Mouse (Mus musculus): Measurements from ENCODE around the gene Pigm. TPM values are rescaled to one million over a fixed set of nuclear protein-coding genes. Genes with fewer than 3 reads are reported as not detected.

Pigm gene
- polyA plus RNA-seq, 1 experiment from 2014 or later: 4.9 TPM

DNA sequence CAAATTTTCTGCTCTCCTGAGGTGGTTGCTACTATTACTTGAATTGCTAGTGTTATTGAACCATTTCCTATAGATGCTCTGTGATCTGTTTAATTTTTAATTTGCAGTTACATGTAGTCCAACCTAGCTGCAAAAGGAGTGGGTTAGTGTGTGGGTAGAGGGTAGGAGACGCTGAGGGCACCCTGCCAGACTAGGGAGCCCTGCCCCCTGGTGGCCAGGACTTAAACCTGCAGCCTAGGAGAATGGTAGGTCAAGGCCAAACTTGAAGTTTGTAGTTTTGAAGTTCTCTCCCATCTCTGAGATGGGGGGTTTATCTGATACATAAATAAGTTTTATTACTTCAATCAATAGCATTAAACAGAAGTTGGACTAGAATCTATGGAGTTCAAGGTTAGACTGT lies 18.8 kb upstream of the Pigm start:
- peaks cover 49% of the 10 kb centered on the region for H3K4me1 ChIP-seq (replicated peaks)
- H3K4me3 ChIP-seq: no peak overlapping the region
- ATAC-seq (ENCODE audit: low FRiP score): peak; percentile 63; the same call in 1 of the 2 replicates
- H3K27me3 ChIP-seq: 0 out of 2 replicates have a peak, but pooled peaks cover 3% of the 10 kb centered on the region
- WGBS: 3% methylated on average over 1 of the region's 1 CpGs
- H3K4me2 ChIP-seq: no peak overlapping the region
- H3K9ac ChIP-seq: no peak overlapping the region
- no peak overlapping the region for H3K27ac ChIP-seq
- no peaks in the 10 kb centered on the region for H3K9me3 ChIP-seq
- no peaks in the 10 kb centered on the region for H3K36me3 ChIP-seq

DNA sequence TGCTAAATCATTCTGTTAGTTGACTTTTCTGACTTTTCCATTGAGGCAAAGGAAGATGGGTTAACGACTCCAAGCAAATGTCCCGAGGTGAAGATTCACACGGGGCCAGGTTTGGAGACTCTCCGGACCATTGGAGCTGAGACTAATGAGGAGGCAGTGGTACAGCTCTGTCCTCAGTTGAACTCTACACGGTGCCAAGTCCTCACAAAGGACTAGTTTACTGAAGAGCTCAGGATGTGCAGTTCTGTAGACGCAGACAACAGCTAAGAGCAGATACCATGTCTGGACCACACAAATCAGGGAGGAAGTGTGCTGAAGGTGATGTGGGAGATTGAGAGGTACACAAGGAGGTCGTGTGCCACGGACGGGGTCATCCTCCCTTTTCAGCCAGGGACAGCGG lies 18.0 kb upstream of the Pigm start:
- WGBS: 60% methylated on average over 10 of the region's 10 CpGs
- no peaks in the 10 kb centered on the region for H3K36me3 ChIP-seq
- no peaks in the 10 kb centered on the region for H3K9me3 ChIP-seq
- H3K4me2 ChIP-seq: no peak overlapping the region
- H3K4me1 ChIP-seq (replicated peaks): peaks cover 41% of the 10 kb centered on the region
- no peaks in the 10 kb centered on the region for H3K27me3 ChIP-seq
- no peak overlapping the region for H3K4me3 ChIP-seq
- no peak overlapping the region for H3K9ac ChIP-seq
- ATAC-seq (ENCODE audit: low FRiP score): no peak
- H3K27ac ChIP-seq: no peak overlapping the region

DNA sequence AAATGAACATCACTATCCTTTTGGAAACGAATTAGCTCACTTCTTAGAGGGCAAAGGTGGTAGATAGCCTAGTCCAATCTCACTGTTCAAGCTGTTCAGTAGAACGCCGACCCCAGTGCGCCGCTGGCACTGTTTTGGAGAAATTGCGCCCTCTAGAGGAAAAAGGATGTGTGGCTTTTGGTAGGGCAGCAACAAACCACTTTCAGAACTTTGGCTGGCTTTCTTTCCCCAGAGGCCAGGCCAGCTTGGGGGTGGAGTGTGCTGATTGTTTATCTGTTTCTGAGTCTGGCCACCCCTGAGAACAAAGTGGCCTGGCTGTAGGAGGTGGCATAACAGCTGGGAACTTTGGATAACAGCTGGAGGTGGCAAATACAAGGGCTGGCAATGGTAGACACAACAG lies 11.7 kb upstream of the Pigm start:
- 18% methylated on average over 6 of the region's 6 CpGs for WGBS
- Histone ChIP-seq H3K4me1 (replicated peaks) (0 out of 2 replicates have a peak, but pooled peaks cover 7% of the 10 kb centered on the region), H3K36me3 (no peaks in the 10 kb centered on the region; the same call in 1 of the 2 replicates), H3K9ac (no peak overlapping the region), H3K9me3 (no peaks in the 10 kb centered on the region), H3K4me2 (no peak overlapping the region), H3K27me3 (no peaks in the 10 kb centered on the region), H3K27ac (no peak overlapping the region), H3K4me3 (no peak overlapping the region)
- ATAC-seq (ENCODE audit: low FRiP score): 0 out of 2 replicates have a peak, but pooled peaks have one; percentile 41

DNA sequence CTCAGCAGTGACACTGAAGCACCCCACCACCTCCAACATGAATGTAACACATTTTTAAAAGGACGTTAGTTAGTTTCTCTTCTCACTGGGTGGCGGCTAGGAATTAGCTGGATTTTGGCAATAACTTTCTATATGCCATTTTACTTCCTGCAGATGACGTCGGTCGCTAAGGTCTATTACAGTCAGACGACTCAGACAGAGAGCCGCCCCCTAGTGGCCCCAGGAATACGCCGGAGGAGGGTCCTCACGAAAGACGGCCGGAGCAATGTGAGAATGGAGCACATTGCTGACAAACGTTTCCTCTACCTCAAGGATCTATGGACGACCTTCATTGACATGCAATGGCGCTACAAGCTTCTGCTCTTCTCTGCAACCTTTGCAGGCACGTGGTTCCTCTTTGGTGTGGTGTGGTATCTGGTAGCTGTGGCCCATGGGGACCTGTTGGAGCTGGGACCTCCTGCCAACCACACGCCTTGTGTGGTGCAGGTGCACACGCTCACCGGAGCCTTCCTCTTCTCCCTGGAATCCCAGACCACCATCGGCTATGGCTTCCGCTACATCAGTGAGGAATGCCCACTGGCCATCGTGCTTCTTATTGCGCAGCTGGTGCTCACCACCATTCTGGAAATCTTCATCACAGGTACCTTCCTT lies 7.5 kb upstream of the Pigm start:
- ATAC-seq (ENCODE audit: low FRiP score): peak; percentile 37; the same call in 1 of the 2 replicates

DNA sequence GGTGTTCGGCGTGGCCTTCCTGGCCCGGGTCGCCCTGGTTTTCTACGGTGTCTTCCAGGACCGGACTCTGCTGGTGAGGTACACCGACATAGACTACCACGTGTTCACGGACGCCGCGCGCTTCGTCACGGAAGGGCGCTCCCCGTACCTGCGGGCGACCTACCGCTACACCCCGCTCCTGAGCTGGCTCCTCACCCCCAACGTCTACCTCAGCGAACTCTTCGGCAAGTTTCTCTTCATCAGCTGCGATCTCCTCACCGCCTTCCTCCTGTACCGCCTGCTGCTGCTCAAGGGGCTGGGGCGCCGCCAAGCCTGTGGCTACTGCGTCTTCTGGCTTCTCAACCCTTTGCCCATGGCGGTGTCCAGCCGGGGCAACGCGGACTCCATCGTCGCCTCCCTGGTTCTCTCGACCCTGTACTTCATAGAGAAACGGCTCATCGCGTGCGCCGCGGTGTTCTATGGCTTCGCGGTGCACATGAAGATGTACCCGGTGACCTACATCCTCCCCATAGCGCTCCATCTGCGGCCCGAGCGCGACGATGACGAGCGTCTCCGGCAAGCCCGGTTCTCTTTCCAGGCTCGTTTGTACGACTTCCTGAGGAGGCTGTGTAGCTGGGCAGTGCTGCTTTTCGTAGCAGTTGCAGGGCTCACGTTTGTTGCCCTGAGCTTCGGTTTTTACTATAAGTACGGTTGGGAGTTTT lies 562 bp downstream of the Pigm start:
- Histone ChIP-seq H3K4me1 (replicated peaks) (peaks cover 40% of the 10 kb centered on the region), H3K36me3 (peaks cover 12% of the 10 kb centered on the region; the same call in 1 of the 2 replicates), H3K9ac (peak overlapping the region; percentile 91), H3K27ac (peak overlapping the region; percentile 69), H3K4me3 (peak overlapping the region; percentile 88), H3K27me3 (no peaks in the 10 kb centered on the region), H3K4me2 (peak overlapping the region; percentile 98), H3K9me3 (no peaks in the 10 kb centered on the region)
- 3% methylated on average over 62 of the region's 62 CpGs for WGBS
- no peak; the same call in 1 of the 2 replicates for ATAC-seq (ENCODE audit: low FRiP score)

More for the DNA sequence above, 7.5 kb upstream of the Pigm start:
- 27% methylated on average over 23 of the region's 23 CpGs for WGBS
- Histone ChIP-seq H3K4me1 (replicated peaks) (0 out of 2 replicates have a peak, but pooled peaks cover 7% of the 10 kb centered on the region), H3K27me3 (no peaks in the 10 kb centered on the region), H3K4me2 (peak overlapping the region; percentile 34), H3K9me3 (no peaks in the 10 kb centered on the region), H3K4me3 (no peak overlapping the region), H3K36me3 (no peaks in the 10 kb centered on the region; the same call in 1 of the 2 replicates), H3K27ac (no peak overlapping the region), H3K9ac (no peak overlapping the region)

DNA sequence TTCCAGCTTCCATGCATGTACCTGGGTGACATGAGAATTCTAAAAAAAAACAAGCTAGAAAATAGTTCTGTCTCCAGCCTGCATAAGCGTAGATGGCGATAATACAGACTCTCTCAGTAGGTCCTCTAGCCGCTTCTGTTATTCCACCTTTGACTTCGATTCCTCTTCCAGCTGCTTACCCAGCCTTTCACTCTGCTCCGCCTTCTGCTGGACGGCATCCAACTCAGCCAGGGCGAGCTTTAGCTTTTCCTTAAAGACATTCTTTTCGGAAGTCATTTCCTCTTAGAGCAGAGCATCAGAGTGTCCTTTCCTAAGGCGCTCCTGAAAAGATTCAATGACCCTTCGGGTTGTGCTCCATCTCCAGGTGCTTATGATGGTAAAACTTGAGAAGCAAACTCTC lies 3.7 kb downstream of the Pigm start:
- Histone ChIP-seq H3K9me3 (no peaks in the 10 kb centered on the region), H3K4me3 (no peak overlapping the region), H3K4me2 (no peak overlapping the region), H3K27me3 (no peaks in the 10 kb centered on the region), H3K4me1 (replicated peaks) (peaks cover 40% of the 10 kb centered on the region), H3K9ac (0 out of 2 replicates have a peak overlapping the region, but pooled peaks have one; percentile 40), H3K27ac (no peak overlapping the region), H3K36me3 (peaks cover 18% of the 10 kb centered on the region)
- 79% methylated on average over 10 of the region's 10 CpGs for WGBS
- ATAC-seq (ENCODE audit: low FRiP score): no peak

DNA sequence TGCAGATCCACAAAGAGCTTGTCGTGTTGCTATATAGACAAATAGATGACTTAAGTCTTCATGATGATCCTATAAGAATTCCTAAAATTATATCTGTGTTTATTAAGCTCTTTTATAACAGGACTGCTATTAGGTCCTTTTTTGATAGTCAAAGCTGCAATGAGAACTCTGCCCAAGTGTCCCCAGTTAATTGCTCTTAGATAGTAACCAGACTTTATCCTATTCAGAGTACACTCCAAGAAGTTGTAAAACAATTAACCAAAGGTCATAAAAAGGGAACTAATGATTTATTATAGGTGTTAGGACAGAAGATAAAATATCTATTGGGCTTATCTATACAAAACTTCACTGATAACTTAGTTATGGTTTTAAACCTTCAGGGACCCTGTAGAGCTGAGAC lies 5.7 kb downstream of the Pigm start:
- H3K27me3 ChIP-seq: no peaks in the 10 kb centered on the region
- no peak for ATAC-seq (ENCODE audit: low FRiP score)
- H3K4me2 ChIP-seq: no peak overlapping the region
- H3K36me3 ChIP-seq: peaks cover 18% of the 10 kb centered on the region
- no peak overlapping the region for H3K9ac ChIP-seq
- peaks cover 30% of the 10 kb centered on the region for H3K4me1 ChIP-seq (replicated peaks)
- WGBS: 98% methylated on average over 1 of the region's 1 CpGs
- H3K9me3 ChIP-seq: no peaks in the 10 kb centered on the region
- no peak overlapping the region for H3K4me3 ChIP-seq
- no peak overlapping the region for H3K27ac ChIP-seq

DNA sequence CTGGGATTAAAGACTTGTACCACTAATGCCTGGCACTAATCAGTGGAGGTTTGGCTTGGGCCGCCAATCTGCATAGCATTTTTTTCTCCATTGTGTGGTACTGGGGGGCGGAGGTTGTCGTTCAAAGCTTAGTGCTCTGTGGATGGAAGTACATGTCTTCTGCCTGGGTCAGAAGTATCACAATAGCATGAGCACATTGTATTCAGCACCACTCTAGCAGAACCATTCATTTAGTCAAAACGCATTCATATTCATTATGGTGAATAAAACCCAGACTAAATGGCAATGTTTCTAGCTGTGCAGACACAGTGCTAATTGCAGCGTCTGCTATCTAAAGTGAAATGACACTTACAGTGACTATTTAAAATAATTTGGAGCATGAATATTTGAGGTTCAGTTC lies 10.9 kb downstream of the Pigm start:
- H3K9ac ChIP-seq: no peak overlapping the region

DNA sequence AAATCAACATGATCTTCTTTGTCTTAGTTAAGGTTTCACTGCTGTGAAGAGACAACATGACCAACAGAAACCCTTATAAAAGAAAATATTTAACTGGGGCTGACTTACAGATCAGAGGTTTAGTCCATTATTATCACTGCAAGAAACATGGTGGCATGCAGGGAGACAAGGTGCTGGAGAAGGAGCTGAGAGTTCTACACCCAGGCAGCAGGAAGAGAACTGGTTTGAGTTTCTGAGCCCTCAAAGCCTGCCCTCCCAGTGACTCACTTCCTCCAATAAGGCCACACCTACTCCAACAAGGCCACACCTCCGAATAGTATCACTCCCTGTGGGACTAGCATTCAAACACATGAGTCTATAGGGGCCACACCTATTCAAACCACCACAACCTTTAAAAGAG lies 14.4 kb downstream of the Pigm start:
- 73% methylated on average over 1 of the region's 1 CpGs for WGBS
- no peaks in the 10 kb centered on the region for H3K9me3 ChIP-seq
- H3K4me1 ChIP-seq (replicated peaks): peaks cover 11% of the 10 kb centered on the region
- no peak for ATAC-seq (ENCODE audit: low FRiP score)
- no peaks in the 10 kb centered on the region; the same call in 1 of the 2 replicates for H3K27me3 ChIP-seq
- no peak overlapping the region for H3K4me3 ChIP-seq
- H3K36me3 ChIP-seq: no peaks in the 10 kb centered on the region
- H3K27ac ChIP-seq: no peak overlapping the region
- H3K4me2 ChIP-seq: no peak overlapping the region
- H3K9ac ChIP-seq: no peak overlapping the region

More for the DNA sequence above, 10.9 kb downstream of the Pigm start:
- Histone ChIP-seq H3K27ac (no peak overlapping the region), H3K4me3 (no peak overlapping the region), H3K36me3 (peaks cover 4% of the 10 kb centered on the region), H3K4me2 (no peak overlapping the region), H3K27me3 (no peaks in the 10 kb centered on the region), H3K4me1 (replicated peaks) (peaks cover 9% of the 10 kb centered on the region), H3K9me3 (no peaks in the 10 kb centered on the region)
- no peak for ATAC-seq (ENCODE audit: low FRiP score)
- WGBS: 59% methylated on average over 5 of the region's 5 CpGs

DNA sequence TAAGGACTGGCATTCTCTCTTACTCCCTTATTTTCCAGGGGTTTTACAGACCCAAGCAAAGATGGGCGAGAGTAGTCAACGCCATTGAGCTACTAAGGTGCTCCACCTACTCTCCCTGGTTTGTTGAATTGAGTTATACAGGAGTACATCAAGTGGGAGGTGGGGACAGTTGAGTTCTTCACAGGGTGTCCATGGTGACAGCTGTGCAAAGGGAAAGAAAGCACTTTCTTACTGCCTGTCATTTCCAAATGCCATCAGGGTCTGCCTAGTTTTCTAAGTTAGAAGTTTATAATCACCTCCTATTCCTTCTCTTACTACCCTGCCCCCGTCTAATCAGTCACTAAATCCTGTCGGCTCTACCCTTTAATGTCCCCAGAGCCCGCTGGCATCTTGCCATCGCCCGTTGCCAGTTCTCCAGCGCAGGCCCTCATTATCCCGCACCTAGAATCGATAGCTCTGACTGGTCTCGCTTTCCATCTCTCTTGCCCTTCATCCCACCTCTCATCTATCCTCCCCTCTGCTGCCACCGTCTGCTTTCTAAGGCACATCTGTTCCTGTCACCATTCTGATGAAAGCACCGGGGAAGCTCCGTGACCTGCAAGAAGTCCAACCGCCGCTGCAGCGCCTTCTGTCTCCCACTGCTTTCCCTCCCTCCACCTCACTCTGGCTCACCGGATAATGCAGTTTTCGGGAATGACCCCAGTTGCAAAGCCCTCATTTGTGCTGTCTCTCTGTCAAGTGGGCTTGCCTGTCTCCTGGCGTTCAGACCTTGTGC lies 15.6 kb downstream of the Pigm start:
- H3K4me3 ChIP-seq: peak overlapping the region; percentile 6; the same call in 1 of the 2 replicates
- H3K36me3 ChIP-seq: no peaks in the 10 kb centered on the region
- 0 out of 2 replicates have a peak overlapping the region, but pooled peaks have one; percentile 3 for H3K27ac ChIP-seq
- peak overlapping the region; percentile 49; the same call in 1 of the 2 replicates for H3K9ac ChIP-seq
- peaks cover 11% of the 10 kb centered on the region for H3K4me1 ChIP-seq (replicated peaks)
- H3K27me3 ChIP-seq: no peaks in the 10 kb centered on the region; the same call in 1 of the 2 replicates
- H3K9me3 ChIP-seq: no peaks in the 10 kb centered on the region
- peak overlapping the region; percentile 42 for H3K4me2 ChIP-seq
- WGBS: 21% methylated on average over 20 of the region's 20 CpGs
- ATAC-seq (ENCODE audit: low FRiP score): peak; percentile 64

DNA sequence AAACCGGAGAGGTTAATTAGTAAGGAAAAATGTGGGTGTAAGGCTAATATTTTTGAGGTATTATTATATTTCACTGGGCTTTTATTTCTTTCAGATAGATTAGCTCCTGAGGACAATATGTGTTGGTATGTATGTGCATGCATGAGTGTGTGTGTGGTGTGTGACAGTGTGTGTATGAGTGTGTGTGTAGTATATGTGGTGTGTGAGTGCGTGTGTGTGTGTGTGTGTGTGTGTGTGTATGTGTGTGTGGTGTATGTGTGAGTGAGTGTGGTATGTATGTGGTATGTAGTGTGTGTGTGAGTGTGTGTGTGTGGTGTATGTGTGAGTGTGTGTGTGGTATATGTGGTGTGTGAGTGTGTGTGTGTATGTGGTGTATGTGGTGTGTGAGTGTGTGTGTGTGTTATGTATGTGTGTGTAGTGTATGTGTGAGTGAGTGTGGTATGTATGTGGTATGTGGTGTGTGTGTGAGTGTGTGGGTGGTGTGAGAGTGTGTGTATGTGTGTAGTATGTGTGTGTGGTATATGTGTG lies 16.4 kb downstream of the Pigm start:
- H3K9ac ChIP-seq: no peak overlapping the region
- peak overlapping the region; percentile 42; the same call in 1 of the 2 replicates for H3K4me2 ChIP-seq
- H3K9me3 ChIP-seq: no peaks in the 10 kb centered on the region
- no peaks in the 10 kb centered on the region for H3K36me3 ChIP-seq
- 90% methylated on average over 2 of the region's 2 CpGs for WGBS
- no peak overlapping the region for H3K4me3 ChIP-seq
- no peak overlapping the region for H3K27ac ChIP-seq
- peaks cover 11% of the 10 kb centered on the region for H3K4me1 ChIP-seq (replicated peaks)
- ATAC-seq (ENCODE audit: low FRiP score): peak; percentile 19; the same call in 1 of the 2 replicates
- H3K27me3 ChIP-seq: no peaks in the 10 kb centered on the region; the same call in 1 of the 2 replicates

DNA sequence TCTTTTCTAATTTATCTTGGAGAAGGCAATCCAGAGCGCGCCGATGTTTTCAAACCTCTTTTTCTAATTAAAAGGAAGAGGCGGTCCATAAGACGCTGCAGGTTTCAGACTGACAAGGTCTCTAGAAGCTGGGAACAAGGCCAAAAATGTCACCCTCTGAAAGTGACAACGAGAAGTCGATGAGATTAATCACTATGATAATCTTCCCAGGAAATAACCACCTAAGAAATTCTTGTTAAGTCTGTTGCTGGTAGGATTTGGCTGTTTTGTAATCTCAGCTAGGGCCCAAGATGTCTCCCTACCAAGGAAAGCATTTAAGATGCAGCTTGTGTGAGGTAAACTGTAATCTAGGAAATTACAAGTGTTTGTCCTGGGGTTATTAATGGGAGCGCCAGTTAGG lies 17.4 kb downstream of the Pigm start:
- H3K4me3 ChIP-seq: no peak overlapping the region
- H3K4me1 ChIP-seq (replicated peaks): peaks cover 11% of the 10 kb centered on the region
- WGBS: 71% methylated on average over 8 of the region's 8 CpGs
- no peak for ATAC-seq (ENCODE audit: low FRiP score)
- H3K4me2 ChIP-seq: no peak overlapping the region
- H3K27ac ChIP-seq: no peak overlapping the region
- no peaks in the 10 kb centered on the region for H3K36me3 ChIP-seq
- no peaks in the 10 kb centered on the region for H3K9me3 ChIP-seq
- no peaks in the 10 kb centered on the region; the same call in 1 of the 2 replicates for H3K27me3 ChIP-seq
- no peak overlapping the region for H3K9ac ChIP-seq
